Mouse (Mus musculus) kidney, adult 10 weeks (tissue): Measurements from ENCODE around the gene 4921511C20Rik. TPM values are rescaled to one million over a fixed set of nuclear protein-coding genes. Genes with fewer than 3 reads are reported as not detected.

ENCODE experiments used
- polyA plus RNA-seq: library from polyadenylated mRNA; stranded (reverse); fragments of 350-450 nt; fragmentation: Illumina TruSeq; extraction: RNeasy Lipid Tissue Mini Kit (QIAGEN cat#74804); gene quantifications from one replicate; pipeline ENCODE4 v1.2.3, GENCODE M21; 2014; ENCODE audit warnings: low read depth, low replicate concordance

4921511C20Rik gene
- polyA plus RNA-seq = not detected

DNA sequence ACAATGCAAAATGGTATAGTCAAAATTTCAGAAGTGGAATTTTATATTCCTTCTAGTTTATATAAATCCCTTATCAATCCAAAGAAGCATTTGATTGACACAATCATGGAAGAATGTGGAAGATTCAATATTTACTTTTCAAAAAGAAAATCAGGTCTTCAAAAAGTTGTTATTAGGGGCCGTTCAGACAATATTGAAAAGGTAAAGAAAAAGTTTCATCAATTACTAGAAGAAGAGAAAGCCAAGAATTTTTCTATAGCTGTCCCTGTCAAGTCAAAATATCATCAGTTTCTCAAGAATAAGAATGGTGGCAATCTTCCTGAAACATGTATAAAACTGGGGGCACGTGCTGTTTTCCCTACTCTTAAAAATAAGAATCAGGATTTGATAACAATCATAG lies at the start of gene 4921511C20Rik:
4921511C20Rik (plus strand) TSS at position 301 of the 400 bp plus-strand sequence.

